Mouse (Mus musculus) right cerebral cortex, postnatal 14 days (tissue): Measurements from ENCODE around the gene Klk8.

Experiments used
- DNase-seq: peaks from one replicate; pipeline ENCODE4 v3.0.0; 2022

Gene Klk8

GRCm38 (mm10) chr7:43796355-43796754 lies 1.0 kb upstream of the Klk8 start:
- no peak for DNase-seq

GRCm38 (mm10) chr7:43797844-43798462 lies 576 bp downstream of the Klk8 start:
- no peak for DNase-seq

DNA sequence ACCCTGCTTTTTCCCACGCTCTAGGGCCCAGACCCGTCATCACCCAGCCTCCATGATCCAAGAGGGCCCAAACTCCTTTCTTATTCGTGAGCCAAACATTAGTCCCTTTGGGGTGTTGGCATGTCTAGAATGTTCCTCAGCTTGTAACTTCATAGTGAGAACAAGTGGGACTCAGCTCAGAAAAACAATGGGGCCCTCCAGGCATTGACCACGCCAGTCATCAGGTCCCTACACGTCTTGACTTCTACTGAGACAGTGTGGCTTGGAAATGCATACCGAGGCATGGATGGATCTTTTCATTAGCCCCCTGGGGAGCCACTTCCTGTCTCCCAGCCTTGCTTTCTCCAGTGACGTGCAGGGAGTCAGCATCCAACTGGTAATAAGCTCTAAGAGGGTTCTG lies 2.5 kb downstream of the Klk8 start:
- DNase-seq = no peak

DNA sequence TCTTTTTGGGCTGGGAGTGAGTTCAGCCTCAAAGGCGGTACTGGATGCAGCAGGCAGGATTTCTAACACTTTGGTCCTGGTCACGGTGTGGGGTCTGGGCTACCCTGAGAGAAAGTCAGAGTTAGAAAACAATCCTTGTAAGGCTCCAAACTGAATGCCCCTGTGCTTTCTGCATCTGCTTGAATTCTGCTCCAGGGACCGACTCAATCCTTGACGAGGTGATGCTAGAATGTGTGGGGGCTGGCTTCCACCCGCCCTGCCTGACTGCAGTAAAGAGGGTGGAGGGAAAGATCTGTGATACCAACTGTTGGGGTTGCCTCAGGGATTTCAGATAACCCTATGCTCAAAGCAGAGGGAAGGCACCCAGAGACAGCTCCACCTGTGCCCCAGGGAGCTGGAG lies 13.6 kb downstream of the Klk8 start, which contains the start of gene Klk7:
Gene Klk7 (plus strand): TSS at position 301 of the 400 bp plus-strand sequence.
- no peak for DNase-seq

DNA sequence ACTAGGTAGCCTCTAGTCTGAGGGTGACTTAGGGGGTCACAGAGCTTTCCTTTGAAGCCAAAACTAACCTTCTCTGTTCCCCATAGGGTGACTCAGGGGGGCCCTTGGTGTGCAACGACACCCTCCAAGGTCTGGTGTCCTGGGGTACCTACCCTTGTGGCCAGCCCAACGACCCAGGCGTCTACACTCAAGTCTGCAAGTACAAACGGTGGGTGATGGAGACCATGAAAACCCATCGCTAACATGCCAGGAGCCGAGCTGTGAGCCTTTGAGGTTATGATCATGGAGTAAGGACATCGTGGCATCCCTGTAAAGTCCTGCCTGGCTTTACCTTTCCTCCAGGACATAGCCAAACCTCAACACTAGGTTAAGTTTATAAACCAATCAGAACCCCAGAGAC lies 17.8 kb downstream of the Klk8 start:
- no peak for DNase-seq

- no peak for DNase-seq
Measured at GRCm38 (mm10) chr7:43816746-43817145, 19.4 kb downstream of the Klk8 start.

- no peak for DNase-seq
Measured at GRCm38 (mm10) chr7:43821581-43821980, 24.2 kb downstream of the Klk8 start.

DNA sequence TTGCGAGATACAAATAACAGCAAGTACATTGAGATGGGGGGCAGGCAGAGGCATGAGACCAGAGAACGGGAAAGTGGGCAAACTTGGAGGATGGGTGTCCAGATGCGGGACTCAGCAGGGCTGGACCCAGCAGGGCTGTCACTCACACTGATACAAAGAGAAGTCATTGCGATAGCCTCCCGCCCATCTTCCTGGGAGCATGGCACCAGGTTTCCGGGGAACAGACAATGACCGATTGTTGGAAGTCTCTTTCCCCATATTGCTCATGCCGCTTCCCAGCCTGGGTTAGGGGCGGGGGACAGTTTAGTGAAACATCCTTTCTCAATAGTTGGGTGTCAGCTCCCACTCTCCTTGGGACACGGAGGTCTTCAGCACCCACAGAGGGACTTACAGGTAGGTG lies 26.8 kb downstream of the Klk8 start, which contains the start of gene Klk6:
Gene Klk6 (plus strand): TSS at position 301 of the 400 bp plus-strand sequence.
- DNase-seq = no peak

- no peak for DNase-seq
Measured at GRCm38 (mm10) chr7:43826056-43826455, 28.7 kb downstream of the Klk8 start.

DNA sequence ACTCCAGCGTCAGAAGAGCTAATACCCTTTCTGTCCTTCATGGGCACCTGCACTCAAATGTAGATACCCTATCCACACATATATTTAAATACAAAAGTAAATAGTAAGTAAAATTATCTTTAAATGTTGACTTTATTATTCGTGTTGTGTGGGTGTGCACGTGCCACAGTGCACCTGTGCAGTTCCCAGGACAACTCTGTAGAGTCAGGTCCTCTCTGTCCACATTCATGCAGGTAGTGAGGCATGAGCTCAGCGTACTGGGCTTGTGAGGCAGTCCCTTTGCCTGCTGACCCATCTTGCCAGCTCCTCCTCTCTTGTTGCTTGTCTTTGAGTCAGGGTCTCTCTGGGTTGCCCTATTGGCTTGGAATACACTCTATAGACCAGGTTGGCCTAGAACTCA lies 30.3 kb downstream of the Klk8 start:
- DNase-seq = no peak

DNA sequence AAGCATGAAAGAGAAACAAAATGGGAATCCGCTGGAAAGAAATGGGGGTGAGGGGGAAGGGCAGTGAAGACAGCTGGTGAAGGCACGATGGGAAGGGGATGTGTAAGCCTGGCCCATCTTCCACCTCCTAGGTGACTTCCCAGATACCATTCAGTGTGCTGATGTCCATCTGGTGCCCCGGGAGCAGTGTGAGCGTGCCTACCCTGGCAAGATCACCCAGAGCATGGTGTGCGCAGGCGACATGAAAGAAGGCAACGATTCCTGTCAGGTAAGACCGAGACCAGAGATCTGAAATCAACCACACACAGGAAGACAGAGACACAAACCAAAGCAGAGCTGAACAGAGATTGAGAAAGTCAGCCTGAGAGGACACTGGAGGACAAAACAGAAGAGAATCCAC lies 31.6 kb downstream of the Klk8 start:
- DNase-seq = no peak

DNA sequence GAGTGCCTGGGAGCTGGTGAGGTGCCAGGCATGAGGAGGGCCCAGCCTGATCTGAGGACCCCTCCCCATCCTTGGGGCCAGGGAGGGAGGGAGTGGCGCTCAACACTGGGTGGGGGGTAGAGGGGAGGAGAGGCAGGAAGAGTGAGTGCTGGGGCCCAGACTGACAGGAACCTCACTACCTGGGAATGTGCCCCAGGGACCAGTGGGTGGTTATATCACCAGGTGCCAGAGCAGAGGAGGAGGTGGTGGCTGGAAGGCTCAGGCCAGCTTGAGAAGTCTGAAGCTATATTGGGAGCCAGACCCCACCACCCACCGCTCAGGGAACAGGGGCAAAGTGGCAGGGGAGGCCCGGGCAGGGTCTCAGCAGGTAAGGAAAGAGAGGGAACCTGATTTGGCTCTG lies 44.3 kb downstream of the Klk8 start, which contains the start of gene Klk5:
Gene Klk5 (plus strand): TSS at position 271 of the 400 bp plus-strand sequence.
- DNase-seq = no peak

- DNase-seq = no peak
Measured at GRCm38 (mm10) chr7:43843801-43844200, 46.4 kb downstream of the Klk8 start.

DNA sequence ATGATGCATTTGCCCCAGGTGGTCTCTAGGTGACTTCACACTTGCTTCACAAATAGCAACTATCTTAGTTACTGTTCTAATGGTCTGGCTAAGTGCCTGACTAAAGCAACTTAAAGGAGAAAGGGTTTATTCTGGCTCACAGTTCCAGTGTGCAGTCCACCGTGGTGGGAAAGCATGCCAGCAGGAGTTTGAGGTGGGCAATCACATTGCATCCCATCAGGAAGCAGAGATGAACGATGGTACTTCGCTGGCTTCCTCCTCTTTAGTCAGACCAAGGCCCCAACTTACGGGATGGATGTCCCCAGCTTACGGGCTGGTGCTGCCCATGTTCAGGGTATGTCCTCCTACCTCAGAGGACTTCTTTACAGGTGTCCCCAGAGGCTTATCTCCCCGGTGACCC lies 54.2 kb downstream of the Klk8 start:
- no peak for DNase-seq
